Mouse (Mus musculus): ENCODE measurements around the gene Best1.

Gene Best1

GRCm38 (mm10) chr19:9964205-9964916 lies 37.1 kb downstream of the Best1 start:
- no peak for DNase-seq (ENCODE audit: low spot score)

DNA sequence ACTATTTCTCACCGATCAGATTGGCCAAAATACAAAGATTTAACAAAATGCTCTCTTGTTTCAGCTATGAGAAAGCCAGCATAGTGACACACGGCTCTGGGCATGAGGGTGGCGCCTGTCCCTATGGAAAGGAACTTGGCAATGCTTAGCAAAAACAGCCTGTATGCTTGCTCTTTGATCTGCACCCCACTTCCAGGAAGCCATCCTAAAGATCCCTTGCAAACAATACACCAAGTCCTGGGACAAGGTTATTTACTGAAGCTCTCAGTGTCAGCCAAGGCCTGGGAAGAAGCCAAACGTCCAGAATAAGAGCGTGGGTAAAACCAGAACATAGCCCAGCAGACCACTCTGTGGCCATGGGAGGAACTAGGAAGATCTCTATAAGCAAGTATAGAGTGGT lies 40.7 kb downstream of the Best1 start:
- no peak for DNase-seq (ENCODE audit: low spot score)

GRCm38 (mm10) chr19:9957965-9958364 lies 43.5 kb downstream of the Best1 start:
- DNase-seq (ENCODE audit: low spot score): no peak

- DNase-seq (ENCODE audit: low spot score): no peak
Measured at GRCm38 (mm10) chr19:9956624-9957388, 44.6 kb downstream of the Best1 start.

GRCm38 (mm10) chr19:9955438-9955837 lies 46.0 kb downstream of the Best1 start:
- no peak for DNase-seq (ENCODE audit: low spot score)

DNA sequence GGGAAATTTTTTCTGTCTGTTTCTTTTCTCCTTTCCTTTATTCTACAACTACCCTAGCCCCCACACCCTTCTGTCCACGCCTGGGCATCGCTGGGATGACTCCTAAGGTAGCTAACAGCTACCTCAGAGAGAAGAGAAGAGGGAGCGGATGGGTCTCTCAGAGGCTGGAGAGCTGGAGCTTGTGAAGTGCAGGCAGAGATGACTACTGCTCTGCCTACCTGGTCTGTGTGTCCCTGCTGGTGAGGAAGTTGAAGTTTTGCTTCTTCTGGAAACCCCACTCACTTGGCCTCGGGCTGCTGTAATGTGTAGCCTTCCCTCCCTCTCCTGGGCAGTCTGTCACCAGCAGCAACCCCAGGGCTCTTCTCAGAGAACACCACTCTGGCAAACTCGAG lies 46.6 kb downstream of the Best1 start:
- DNase-seq (ENCODE audit: low spot score): peak; percentile 46

DNA sequence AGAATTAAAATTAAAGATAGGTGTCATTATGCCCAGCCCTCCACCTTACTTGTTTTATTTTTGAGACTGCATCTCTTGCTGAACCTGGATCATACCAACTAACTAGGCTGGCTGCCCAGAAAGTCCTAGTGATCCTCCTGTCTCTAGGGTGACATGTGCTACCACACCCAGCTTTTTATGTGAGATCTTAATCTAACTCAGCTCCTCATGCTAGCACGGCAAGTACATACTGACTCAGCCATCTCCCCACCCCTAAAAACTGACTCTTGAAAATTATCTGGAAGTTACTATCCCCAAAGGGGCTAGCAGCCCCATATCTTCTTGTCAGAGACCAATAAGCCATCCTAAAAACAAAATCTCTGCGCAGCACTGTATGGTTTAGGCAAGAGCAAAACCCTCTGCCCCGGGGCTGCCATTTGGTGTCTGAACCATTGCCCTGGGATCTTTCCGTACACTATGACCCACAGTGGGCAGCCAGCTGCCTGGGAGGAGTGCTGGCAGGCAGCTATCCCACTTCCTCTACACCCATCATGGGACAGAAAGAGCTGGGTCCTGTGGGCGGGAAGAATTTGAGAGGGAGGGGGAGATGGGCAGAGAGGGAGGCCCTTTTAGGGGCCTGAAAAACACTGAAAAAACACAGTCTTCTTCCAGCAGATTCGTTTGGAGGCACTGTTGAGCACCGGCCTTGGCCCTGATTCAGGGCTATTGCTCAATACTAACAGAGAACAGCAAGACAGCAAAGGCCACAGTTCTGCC lies 47.2 kb downstream of the Best1 start:
- peak; percentile 91 for DNase-seq (ENCODE audit: low spot score)

GRCm38 (mm10) chr19:9952912-9953311 lies 48.5 kb downstream of the Best1 start:
- DNase-seq (ENCODE audit: low spot score): peak; percentile 46

DNA sequence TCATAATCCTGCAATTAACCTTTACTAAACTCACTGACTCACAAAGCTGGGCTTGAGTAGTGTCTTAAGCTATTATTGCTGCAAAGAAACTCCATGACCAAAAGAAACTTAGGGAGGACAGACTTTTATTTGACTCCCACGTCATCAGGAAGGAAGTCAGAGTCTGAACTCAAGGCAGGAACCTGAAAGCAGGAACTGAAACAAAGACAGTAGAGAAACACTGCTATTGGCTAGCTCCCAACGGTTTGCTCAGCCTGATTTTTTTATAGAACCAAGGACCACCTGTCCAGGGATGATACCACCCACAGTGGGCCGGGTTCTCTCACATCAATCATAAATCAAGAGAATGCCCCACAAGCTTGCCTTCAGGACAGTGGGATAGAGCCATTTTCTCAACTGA lies 49.0 kb downstream of the Best1 start:
- DNase-seq (ENCODE audit: low spot score): peak; percentile 31

- DNase-seq (ENCODE audit: low spot score): peak; percentile 63
Measured at GRCm38 (mm10) chr19:9946986-9947385, 54.4 kb downstream of the Best1 start.

GRCm38 (mm10) chr19:9945800-9946564 lies 55.5 kb downstream of the Best1 start:
- peak; percentile 53 for DNase-seq (ENCODE audit: low spot score)

GRCm38 (mm10) chr19:9942539-9943533 lies 58.6 kb downstream of the Best1 start:
- peak; percentile 17 for DNase-seq (ENCODE audit: low spot score)

DNA sequence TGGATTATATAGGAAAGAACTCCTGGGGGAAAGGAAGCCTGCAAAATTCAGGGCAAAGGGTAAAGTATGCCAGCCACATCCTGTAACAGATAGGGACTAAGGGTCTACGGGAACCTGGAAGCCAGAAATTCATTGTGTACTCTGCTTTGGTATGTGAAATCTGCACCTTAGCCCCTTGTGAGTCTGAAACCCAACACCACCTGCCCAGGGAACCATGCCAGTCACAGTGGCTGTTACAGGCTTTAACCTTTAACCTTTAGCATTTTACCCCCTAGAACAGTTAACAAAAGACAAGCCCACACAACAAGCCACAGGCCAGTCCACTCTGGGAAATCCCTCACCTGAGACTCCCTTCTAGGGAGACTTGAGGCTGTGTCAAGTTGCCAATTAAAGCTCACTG lies 59.6 kb downstream of the Best1 start:
- no peak for DNase-seq (ENCODE audit: low spot score)

GRCm38 (mm10) chr19:9940903-9941302 lies 60.5 kb downstream of the Best1 start:
- no peak for DNase-seq (ENCODE audit: low spot score)

DNA sequence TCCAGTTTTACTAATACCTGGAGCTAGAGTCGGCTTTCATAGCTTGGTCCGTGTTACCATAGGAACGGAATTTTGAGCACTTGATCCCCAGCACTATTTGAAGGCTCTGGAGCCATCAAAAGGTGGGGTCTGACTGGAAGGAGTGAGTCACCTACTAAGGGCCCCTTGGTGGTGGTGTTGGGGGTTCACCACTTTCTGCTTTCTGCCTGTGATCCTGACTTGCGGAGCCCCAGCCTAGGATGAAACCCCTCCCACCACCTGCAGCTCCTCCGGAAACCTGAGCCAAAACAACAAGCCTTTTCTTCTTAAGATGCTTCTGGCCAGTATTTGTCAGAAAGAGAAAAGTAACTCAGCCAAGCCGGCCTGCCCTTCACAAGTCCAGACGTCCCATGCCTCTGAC lies 61.6 kb downstream of the Best1 start:
- no peak for DNase-seq (ENCODE audit: low spot score)

DNA sequence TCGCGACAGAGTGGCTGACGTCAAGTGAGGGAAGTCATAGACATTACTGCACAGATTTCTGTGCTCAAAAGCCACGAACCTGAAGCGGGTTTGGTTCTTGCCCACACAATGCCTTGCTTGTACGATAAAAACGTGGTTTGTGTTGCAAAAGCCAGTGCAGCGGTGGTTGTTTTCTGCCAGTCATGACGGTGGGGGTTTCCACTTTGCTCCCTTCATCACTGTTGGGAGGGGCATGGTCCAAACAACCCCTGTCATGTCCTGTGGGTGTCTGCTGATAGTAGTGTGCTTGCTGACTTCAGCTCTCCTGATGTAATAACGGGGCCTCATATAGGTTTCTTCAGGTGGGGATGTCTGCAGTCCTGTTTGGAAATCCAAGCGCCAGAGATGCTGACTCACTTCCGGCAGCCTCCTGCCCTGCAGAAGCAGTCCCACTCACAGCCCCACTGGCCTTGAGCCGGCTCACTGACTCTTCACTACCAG lies 62.6 kb downstream of the Best1 start:
- peak; percentile 53 for DNase-seq (ENCODE audit: low spot score)

DNA sequence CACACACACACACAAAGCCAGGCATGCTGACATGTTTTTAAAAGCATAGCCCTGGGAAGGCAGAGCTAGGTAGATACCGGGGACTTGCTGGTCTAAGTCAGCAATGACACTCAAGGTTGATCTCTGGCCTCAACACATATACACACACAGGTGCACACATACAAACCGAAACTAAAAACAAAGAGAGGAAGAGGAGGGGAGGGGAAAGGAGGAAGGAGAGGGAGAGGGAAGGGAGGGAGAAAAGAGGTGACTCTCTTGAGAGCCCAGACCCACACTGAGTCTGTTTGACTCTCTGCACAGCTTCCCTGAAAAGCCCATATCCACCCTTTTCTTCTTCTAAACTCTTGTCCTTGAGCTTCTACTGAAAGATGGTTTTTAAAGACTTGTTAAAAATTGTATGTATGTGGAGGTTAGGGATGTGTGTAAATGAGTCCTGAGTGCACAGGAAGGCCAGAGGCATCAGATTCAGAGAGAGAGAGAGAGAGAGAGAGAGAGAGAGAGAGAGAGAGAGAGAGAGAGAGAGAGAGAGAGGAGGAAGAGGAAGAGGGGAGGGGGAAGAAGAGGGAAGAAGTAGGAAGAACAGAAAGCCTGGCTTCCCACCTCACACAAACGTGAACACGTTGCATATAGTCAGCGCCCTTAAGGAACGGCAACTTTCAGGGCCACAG lies 63.1 kb downstream of the Best1 start:
- DNase-seq (ENCODE audit: low spot score): no peak

- DNase-seq (ENCODE audit: low spot score): no peak
Measured at GRCm38 (mm10) chr19:9937428-9937827, 64.0 kb downstream of the Best1 start.

DNA sequence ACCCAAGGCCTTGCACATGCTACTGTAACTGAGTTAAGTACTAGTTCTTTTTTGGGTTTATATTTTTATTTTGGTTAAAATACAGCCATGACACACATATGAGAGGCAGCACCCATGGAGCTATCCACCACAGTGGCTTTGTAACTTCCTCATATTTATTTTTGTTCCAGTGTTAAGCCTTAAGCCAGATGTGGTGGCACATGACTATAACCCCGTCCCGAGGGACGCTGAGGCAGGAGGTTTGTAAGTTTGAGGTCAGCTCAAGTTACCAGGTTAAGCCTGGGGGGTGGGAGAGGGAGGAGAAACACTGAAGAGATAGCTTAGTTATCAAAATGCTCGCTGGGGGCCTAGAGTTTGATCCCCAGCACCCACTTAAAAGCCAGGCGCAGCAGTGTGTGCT lies 64.9 kb downstream of the Best1 start:
- DNase-seq (ENCODE audit: low spot score): no peak

Measured in lung, postnatal 25 days (tissue).